Mouse (Mus musculus): ENCODE data around the gene Spata48.

GRCm38 (mm10) chr11:11509413-11509812, 47.5 kb downstream of the Spata48 start:
- no peak for TF ChIP-seq POLR2A (IDR thresholded peaks at IDR 0.05; ENCODE audit: insufficient read depth, low read length)
- no peak for TF ChIP-seq EP300 (IDR thresholded peaks at IDR 0.05; ENCODE audit: insufficient read depth, low read depth, low read length)

All from ES-Bruce4 (cell line).